Mouse (Mus musculus) embryonic fibroblast, embryonic 13.5 days (primary cell): Measurements from ENCODE around the gene Tnf.

Experiments used
- CTCF ChIP-seq: IDR thresholded peaks from 2 replicates; pipeline ENCODE4 v1.5.1; 2011; ENCODE audit warnings: mild to moderate bottlenecking, control low read depth, low read length, moderate library complexity, borderline replicate concordance; ENCODE audit not compliant: insufficient read depth
- POLR2A ChIP-seq: IDR thresholded peaks from 2 replicates; pipeline ENCODE4 v1.6.1; 2011; ENCODE audit warnings: low read depth, mild to moderate bottlenecking, control low read depth, low read length, moderate library complexity

DNA sequence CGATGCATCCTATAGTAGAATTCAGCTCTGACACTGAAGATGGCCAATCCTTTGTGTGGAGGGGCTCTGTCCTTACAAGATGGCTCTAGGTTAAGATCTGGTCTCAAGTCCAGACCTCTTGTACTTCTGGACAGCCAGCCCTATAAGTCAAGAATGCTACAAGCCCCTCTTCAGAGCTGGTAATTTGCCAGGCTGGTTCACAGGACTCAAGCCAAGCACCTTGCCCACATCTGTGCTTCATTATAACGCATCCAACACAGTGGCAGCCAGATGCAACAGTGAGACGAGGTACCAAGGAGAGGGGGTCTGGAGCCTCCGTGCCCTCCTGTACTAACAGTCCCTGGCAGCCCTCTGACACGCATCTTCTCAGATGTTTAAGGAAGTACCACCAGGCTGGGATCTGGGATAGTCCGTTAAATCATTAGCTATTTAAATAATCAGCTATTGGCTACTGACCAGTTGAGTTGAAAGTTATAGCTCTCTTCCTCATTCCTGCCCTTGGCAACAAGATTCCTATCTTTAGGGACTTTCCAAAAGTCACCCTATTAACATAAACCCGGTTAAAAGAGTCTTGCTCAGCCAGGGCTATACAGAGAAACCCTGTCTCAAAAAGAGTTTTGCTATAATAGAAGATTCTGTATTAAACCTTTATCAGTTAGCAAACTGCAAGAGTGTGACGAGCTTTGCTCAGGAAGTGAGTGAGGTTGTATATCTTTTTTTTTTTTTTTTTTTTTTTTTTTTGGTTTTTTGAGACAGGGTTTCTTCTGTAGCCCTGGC lies 27.4 kb downstream of the Tnf start:
- TF ChIP-seq POLR2A (no peak), CTCF (no peak)
